Mouse (Mus musculus) neural tube, embryonic 10.5 days (tissue): ENCODE measurements at regions not wholly inside any gene's neighbourhood (a gene's known extent, or its start where the extent isn't known, plus 50 kb on each side); places are given as distances from the start of the nearest gene placed in this dataset.

ENCODE experiments used
- DNase-seq: peaks from one replicate; pipeline ENCODE4 v3.0.0-alpha.2; 2017; ENCODE audit warnings: low spot score; ENCODE audit errors: extremely low spot score

DNA sequence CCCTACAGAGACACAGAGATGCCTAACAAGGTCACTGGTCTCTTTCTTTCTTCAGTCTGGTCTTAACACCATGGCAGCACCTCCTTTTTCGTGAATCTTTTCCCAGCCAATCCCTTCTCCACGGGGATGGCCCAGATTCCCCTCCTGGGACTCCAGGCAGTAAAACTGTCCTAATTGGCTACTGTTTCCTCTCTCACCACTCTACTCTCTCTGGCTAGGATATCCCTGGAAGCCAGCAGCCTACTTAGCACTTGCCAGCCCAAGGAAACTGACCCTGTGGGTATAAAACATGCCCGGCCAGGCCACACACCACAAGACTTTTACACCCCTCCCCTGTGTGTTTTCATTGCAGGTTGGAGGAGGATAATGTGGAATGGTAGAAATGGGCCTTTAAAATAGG is 143.9 kb upstream of the Id2 start:
- no peak for DNase-seq

DNA sequence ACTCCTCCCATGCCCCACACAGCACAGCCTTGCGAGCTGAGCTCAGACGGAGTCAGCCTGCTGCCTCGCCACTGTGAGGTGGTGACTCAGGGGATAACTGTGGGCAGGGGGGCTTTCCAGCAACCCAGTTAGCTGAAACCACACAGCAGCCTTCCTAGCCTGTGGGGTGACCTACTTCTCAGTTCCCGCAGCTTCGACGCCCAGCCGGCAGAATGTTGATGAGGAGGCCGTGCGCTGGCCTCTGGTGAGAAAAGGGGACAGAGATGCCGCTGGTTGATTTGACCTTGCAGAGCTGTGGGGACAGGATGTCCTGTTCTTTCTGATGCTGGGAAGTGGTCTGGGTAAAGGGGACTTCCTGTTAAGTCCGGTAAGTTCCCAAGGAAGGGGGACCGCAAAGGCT is 143.2 kb upstream of the Id2 start:
- DNase-seq, result no peak

DNA sequence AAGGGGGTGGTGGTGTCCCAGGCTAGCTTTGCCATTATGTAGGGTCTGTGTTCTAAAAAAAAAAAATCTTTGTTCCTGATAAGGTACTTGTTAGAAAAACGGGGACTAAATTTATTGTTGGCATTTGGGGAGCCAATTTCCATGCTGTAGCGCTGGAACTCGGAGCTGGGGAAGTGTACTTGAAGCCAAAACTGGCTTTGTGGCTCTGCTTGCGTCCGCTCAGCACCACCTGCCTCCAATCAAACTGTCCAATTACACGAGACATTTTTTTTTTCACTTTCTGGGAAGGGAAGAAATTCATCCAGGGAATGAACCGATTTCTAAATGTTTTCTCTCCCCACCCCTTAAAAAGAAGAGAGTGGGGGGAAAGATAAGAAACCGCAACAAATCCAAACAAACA is 138.1 kb upstream of the Id2 start:
- no peak for DNase-seq

DNA sequence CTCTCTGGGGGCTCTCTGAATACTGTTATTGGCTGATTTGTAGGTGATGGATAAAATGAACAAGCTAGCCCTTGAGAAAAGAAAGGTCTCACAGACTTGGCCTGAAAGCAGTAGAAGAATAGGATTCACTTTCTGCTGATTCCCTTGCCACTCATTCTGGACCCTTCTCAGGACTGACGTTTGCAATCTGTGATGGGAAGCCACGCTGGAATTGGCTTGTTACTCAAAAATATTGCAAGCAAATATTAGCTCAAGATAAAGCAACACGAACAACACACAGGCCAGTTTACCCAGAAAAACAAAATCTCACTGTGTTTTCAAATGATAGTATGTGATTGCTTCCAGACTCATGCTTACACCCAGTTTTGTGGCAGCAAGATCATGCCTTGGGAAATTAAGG is 137.7 kb upstream of the Id2 start:
- no peak for DNase-seq

DNA sequence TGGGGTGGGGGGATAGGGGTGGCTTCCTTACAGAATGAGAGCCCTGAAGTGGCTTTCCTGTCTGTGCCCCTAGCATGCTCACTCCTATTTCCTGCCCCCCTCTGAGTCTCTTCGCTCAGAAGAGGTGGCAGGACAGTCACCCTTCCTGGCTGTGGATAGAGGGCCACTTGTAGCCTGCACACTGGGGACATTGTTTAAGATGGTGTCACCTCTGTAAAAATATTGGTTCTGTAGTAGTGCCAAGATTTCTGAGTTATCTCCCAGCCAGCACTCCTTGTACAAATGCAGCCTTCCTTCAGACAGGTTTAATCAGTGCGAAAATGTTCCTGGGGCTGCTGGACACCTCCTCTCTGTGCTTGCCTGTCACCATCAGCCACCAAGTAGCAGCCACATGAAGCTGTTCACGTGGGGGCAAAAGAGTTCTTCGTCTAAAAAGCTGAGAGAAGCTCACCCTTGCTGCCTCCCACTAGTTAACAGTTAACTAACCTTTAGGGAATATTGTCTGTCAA is 136.1 kb upstream of the Id2 start:
- DNase-seq, result no peak

DNA sequence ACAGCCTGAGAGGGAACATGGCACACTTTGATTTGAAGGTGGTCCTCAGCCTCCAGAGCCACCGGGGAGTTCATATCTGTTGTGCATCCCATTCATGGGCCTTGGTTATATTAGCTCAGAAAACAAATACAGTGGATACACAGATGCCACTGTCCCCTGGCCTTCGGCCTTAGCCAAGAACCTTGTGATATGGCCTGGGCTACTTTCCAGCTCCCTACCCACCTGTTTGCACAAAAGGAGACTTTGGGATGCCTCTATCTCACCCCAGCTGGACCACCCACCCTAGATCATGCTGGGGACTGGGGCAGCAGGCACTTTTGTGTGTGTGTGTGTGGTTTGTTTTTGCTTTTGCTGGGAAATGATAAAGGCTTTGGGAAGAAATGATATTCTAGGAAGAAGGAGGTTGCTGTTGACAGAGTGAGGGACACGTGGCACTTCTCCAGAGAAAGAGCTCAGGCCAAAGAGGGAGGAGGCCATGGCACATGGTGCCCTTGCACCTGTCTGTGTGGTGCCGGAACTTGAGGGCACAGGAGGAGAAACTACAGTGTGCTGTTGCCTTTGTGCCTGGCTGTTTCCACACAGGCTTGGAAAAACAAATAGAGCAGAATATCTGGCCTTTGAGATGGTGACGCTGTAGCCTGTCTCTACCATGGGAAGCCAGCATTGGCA is 135.6 kb upstream of the Id2 start:
- no peak for DNase-seq

DNA sequence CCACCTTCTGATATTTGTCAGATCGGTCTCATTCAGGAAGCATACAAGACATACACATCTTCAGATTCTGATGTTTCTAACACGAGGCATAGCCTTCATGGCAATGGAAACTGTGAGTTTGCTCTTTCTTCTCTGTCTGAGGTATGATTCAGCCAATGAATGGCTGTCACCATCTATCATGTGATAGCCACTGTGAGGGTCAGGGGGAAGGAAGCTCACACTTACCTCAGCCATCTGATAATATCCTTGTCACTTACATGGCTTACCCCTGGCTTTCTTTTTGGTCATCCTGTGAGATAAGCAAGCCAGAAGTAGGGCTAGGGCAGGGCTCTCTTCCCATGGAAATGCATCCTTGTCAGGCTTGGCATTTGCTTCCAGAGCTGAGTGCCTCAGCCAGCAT is 131.8 kb upstream of the Id2 start:
- no peak for DNase-seq

DNA sequence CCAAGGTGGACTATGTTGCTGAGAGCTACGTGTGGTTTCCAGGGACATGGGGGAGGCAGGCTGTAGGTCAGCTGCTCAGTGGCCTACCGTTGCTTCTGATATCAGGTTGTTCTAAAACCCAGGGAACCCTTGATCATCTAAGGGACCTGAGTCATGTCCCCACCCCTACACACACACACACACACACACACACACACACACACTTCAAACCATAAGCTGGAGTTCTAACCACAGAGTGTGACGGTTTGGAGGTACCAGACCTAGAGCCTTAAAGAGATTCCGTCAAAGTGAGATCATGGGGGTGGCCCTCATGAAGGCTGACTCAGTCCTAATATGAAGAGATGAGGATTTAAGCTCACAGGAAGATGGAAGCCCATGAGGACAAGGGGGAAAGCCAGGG is 130.8 kb upstream of the Id2 start:
- DNase-seq, result no peak

DNA sequence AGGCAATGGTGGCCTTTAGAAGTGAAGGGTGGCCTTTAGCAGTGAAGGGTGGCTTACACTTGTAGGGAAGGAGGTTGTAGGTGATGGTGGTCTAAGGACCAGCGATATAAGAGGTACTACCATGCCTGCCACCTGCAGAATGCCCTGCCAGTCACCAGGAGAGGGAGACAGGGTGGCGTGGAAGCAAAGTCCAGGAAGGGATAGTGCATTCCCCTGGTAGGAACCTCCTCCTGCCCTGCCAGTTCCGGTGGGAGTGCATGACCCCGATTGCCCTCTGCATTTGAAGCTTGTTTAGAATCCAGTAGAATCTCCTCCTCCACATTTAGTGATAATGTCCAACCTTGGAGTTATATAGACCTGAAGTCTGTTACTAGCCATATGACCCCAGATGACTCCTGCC is 127.7 kb upstream of the Id2 start:
- no peak for DNase-seq

DNA sequence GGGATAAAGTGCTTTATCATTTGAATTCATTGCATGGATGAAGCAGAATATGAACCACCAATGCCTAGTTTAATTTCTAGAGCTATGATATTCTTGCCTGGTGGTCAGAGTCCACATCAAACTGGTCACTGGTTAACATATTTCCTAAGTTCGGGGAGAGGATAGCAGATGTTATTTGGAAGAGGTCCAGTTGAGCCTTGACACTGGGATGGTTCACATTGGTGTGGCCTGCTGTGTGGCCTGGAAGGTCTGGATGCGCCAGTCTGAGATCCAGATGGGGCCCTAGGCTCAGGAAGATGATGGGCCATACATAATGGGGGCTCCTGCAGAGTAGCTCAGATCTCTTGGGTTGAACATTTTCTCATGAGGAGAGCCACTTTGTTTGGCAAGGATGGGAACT is 127.3 kb upstream of the Id2 start:
- no peak for DNase-seq

DNA sequence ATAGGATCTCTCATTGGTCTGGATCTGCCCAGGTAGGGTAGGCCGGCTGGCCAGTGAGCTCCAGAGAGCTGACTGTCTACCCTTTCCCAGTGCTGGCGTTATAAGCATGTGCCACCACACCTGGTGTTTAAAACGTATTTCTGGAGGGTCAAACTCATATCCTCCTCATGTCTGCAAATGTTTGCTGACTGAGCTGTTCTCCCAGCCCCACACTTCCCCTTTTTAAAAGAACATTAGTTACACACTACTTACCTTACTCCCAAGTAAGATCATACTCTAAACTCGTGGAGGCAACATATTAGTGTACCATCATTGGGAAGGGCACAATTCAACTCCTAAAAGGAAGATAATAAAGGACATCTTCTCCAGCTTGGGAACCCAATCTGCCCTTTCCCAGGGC is 126.6 kb upstream of the Id2 start:
- no peak for DNase-seq

DNA sequence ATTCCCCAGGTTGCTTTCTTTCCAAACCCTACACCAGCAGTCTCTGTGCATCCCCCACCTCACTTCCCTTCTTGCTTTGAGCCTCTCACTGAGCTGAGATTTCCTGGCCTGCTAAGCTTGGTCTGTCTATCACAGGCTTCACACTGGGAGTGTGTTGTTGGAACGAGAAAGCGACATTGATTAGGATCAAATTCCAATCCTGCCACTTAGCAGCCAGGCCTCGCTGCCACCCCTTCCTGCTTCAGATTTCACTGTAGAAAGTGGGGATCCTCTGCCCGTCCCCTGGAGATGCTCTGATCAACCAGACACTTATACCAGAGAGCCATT is 123.8 kb upstream of the Id2 start:
- no peak for DNase-seq

DNA sequence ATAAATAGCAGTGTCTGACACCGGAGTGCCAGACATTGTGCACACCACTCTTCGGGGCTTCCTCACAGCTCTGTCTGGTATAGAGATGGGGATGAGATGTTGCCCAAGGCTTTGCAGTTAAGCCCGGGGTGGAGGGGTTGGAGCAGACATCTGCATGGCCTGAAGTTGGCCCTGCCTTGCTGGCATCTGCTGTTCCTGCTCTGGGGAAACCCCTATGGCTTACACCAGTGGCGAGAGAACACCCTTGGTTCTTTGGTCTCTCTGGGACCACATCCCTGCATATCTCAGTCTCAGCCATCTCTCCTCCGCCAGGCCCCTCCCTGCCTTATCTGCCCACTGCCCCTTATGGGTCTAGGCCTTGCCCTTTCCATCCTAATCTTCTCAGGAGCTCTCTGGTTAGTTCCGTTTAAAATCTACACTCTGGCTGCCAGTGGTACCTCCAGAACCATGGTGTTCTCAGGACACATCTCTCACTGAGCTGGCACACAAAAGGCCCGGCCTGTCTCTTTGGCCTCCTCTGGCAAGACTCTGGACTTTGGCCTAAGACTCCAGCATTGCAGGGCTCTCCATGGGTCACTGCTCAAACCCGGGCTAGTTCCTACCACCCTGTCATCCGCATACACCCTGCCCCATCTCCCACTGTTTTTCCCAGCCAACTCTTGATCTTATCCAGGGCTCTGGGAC is 123.3 kb upstream of the Id2 start:
- DNase-seq, result no peak

DNA sequence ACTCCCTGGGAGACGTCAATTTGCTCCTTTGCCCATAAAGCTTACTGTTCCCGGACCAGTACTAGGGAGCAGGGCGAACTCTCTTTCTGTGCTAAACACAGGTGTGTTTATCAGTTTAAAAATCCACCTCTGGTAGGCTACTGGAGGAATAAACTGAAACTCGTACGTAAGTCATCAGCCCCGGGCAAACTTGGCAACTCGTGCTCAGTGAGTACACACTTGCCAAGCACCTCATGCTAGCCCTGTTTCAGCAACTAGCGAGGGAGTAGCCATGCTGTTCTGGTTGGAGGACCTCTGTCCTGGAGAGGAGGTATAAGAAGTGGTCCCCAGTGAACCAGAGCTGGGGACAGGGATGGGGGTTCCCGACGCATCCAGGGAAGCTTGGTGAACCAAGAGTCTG is 122.6 kb upstream of the Id2 start:
- DNase-seq, result no peak

DNA sequence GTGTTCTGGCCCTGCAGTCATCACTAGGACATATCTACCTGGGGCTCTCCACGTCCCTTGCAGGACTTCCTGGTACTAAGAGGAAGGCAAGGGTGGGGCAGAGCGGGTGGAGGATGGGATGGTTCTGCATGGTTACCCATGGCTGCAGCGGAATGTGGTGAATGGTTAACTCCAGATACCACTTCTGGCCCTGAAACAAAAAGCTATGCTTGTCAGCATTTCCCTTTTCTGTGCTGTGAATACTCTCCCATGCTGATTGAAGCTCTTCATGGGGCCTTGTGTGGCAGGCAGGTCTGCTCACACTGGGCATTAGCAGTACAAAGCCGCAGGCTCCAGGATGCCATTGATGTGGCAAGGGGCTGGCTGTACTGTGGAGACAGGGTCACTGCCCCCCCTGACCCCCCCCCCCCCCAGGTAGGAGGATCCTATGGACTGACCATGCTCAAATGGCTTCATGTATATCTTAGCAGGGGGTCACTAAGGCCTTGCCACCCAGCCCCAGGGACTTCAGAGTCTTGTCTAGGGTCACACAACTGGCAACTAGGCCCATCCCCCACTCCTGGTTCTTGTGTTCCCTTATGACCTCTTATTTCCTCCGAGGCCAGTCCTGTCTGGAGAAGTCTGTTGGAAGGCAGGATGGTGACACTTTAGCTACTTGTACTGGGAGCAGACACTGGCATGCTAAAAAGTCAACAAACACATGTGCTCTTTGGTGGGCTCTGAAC is 120.0 kb upstream of the Id2 start:
- no peak for DNase-seq

DNA sequence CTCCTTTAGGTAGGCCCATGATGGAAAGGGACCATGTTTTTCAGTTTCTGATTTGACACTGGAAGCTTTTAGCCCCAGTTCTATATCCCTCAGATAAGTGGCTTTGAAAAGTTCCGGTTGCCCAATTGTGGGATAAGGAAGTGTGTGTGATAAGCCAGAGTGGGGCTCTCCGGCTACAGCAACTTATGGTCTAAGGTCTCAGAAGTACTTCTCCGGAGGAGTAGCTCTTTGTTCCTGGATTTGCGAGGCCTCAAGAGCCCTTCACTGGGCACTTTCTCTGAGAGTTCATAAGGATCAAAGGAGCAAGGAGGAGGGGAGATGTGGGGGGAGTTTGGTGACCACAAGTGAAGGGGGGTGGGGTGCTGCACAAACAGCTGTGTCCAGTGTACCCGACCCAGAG is 118.3 kb upstream of the Id2 start:
- no peak for DNase-seq

DNA sequence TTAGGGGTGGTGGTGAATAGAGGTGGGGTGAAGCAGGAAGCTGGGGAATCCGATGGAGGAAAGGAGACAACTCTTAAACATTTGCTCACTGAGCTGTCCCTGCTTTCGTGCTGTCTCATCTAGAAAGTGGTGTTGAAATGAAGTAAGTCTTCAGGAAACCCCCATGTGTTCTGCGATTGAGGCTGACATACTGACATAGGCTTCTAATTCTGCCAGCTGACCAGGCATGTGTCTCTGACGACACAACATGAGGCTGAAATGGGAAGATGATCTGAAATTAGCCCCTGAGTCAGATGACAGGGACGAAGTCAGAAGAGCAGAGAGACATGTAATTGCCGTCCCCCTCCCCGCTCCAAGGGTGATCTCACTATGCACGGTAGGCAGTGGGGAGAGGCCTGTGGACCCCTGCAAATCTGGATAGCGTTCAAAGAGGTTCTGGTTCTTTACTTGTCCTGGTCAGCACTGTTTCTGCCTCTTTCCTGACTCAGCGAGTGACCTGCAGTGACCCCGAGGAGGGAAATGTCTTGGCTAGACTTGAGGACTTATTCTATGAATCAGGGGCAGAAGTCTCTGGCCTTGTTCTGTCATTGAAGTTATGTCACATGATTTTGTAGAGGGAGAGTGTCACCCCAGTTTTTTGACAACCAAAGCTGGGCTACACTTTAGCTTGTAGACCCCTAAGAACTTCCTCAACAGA is 117.0 kb upstream of the Id2 start:
- DNase-seq, result no peak

DNA sequence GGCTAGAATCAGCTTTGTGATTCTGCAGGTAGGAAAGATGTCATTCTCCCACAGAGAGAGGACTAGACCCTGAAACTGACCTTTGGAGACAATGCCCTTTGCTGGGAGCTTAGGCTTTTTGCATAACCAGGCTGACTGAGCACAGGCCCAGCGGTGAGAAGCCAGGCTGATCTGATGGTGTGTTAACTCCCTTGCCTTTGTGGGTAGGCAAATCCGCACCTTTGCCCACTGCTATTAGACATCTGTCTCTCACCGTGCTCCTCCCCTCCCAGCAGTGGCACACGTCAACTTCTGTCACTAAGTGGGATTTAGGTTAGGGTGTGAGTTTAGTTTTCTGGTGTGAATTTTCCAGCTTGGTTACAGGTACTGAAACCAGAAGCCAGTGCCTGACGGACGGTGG is 114.4 kb upstream of the Id2 start:
- DNase-seq, result no peak

DNA sequence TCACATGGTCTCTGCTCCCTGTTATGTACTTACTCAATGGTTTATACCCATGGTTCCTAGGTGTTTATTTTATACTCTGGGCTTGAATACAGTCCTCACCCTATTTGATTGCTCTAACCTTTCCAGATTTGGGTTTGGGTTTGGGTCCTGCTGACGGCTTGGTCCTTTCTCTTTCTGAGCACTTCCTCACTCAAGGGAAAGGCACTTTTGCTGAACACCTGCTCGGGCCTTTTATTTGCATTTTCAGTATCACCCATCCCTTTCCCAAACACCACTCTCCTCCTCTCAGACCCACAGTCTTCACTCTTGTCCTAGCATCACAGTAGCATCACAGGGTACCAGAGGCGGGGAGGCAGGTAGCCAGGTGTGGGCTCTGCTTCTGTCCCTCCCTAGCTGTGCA is 113.7 kb upstream of the Id2 start:
- no peak for DNase-seq

DNA sequence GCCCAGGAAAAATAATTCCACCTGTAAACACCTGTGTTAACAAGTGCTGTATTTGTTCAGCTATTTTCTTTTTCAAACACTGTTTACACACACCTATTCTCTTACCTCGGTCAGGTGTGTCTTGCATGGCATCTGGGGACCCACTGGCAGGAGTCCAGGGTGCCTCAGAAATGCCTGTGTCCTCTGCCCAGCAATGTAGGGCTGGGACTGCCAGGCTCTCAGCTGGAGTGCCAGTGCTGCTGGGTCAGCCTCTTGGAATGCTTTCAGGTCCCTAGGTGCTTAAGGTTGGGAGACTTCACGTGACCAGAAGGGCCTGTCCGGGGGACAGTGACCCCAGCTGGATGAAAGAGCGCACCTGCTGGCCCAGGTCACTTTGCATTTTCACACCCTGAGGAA is 112.4 kb upstream of the Id2 start:
- no peak for DNase-seq

DNA sequence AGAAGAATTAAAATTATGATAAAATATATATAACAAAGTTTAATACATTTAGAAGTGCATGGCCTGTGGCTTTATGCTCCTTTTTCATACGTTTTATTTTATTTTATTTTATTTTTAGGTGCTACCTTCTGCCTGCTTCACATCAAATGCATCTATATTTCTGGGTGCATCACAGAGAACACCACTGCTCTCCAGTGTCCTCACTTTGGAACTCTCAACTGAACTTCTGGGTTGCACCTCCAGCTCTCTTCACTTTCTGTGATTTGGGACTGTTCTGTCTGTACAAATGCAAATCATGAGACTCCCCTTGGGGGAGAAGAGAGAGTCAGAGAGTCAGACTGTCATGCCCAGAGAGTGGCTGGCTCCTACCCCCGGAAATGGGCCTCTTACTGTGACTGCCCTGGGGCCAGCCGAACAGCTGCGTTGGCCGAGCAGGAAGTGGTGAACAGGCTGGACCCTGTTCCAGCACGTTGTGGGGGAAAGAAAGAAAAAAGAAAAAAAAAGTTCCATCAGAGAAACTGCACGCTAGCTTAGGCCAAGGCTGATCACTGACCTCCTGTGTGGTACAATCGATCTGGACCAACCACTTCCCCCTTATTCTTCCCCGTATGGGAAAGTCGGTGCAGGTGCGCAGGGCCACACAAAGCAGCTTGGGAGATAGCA is 111.9 kb upstream of the Id2 start:
- no peak for DNase-seq
